Mouse (Mus musculus) intestine, postnatal 0 days (tissue): ENCODE measurements around the gene Cyp39a1. TPM values are rescaled to one million over a fixed set of nuclear protein-coding genes. Genes with fewer than 3 reads are reported as not detected.

Experiments used
- ATAC-seq: fragments of 200-750 bp; cut with Nextera tagmentation; 2 replicates; pipeline ENCODE4 v1.8.0; 2017; ENCODE audit warnings: mild to moderate bottlenecking, moderate TSS enrichment, moderate library complexity
- H3K27ac ChIP-seq: fragments of 300-500 bp; sonication (generic); 2 replicates; pipeline ENCODE4 v1.5.1; 2014; ENCODE audit warnings: mild to moderate bottlenecking, low read depth, low read length, moderate library complexity
- H3K27me3 ChIP-seq: fragments of 300-500 bp; sonication (generic); replicated peaks from 2 replicates; pipeline ENCODE4 v1.6.1; 2014; ENCODE audit warnings: low read length, mixed read lengths; ENCODE audit not compliant: control insufficient read depth, insufficient read depth
- H3K36me3 ChIP-seq: fragments of 300-500 bp; sonication (generic); 2 replicates; pipeline ENCODE4 v1.6.1; 2014; ENCODE audit warnings: mild to moderate bottlenecking, moderate library complexity; ENCODE audit not compliant: control insufficient read depth, insufficient read depth
- H3K4me1 ChIP-seq: fragments of 300-500 bp; sonication (generic); replicated peaks from 2 replicates; pipeline ENCODE4 v1.6.1; 2014; ENCODE audit warnings: antibody characterized with exemption, low read length, mixed read lengths; ENCODE audit not compliant: control insufficient read depth, insufficient read depth
- H3K4me2 ChIP-seq: fragments of 300-500 bp; sonication (generic); replicated peaks from 2 replicates; pipeline ENCODE4 v1.6.1; 2014; ENCODE audit warnings: low read depth, mild to moderate bottlenecking, moderate library complexity
- H3K4me3 ChIP-seq: fragments of 300-500 bp; sonication (generic); 2 replicates; pipeline ENCODE4 v1.5.1; 2014; ENCODE audit warnings: low read depth, low read length
- H3K9ac ChIP-seq: fragments of 300-500 bp; sonication (generic); 2 replicates; pipeline ENCODE4 v1.6.1; 2014; ENCODE audit warnings: mild to moderate bottlenecking, low read depth, low read length
- H3K9me3 ChIP-seq: fragments of 300-500 bp; sonication (generic); 2 replicates; pipeline ENCODE4 v1.6.1; 2016; ENCODE audit warnings: mixed run types; ENCODE audit not compliant: control insufficient read depth
- CTCF ChIP-seq: sonication (generic); IDR thresholded peaks from 2 replicates; pipeline ENCODE4 v1.5.1; 2016; ENCODE audit warnings: low read depth, mild to moderate bottlenecking, control low read depth, antibody characterized with exemption, moderate library complexity
- WGBS: fragments of 180-500 bp; shearing (Covaris S2); extraction: QIAGEN DNeasy Blood & Tissue Kit; methylation state at CpG from one replicate; pipeline ENCODE4 v1.1.7; 2014; 5-methylcytosine and 5-hydroxymethylcytosine counted together
- polyA plus RNA-seq: library from polyadenylated mRNA; unstranded; fragments of >200 nt; fragmentation: Nextera tagmentation; extraction: Ambion mirVana; gene quantifications from 2 replicates; pipeline ENCODE4 v1.2.1, GENCODE M21; 2015

The Cyp39a1 gene
- polyA plus RNA-seq, 1 experiment from 2014 or later, result 6.8 TPM

DNA sequence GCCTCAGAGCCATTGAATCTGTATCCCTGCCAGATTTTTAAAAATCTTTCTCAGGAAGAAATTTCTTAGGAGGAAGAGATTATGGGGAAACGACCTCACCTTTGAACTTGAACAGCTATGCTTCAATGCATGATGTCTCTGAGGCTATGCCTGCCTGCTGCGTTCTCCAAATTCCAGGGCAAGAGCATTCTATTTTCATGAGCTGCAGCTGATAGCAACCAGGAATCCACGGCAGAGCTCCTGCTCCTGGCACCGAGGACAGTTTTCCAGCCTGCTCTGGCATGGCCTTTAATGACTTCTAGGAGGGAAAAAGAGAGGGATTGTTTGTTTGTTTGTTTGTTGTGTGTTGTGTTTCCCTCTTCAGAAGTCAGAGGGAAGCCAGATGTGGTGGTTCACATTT, 77.2 kb downstream of the Cyp39a1 start:
- H3K27me3 ChIP-seq, result no peaks in the 10 kb centered on the region
- no peaks in the 10 kb centered on the region for H3K4me1 ChIP-seq
- H3K9ac ChIP-seq, result no peak overlapping the region
- 0 out of 2 replicates have a peak, but pooled peaks cover 3% of the 10 kb centered on the region for H3K9me3 ChIP-seq
- no peak overlapping the region for H3K4me2 ChIP-seq
- H3K27ac ChIP-seq, result no peak overlapping the region
- no peak for TF ChIP-seq CTCF
- WGBS, result 45% methylated on average over 4 of the region's 4 CpGs
- no peak for ATAC-seq
- H3K36me3 ChIP-seq, result no peaks in the 10 kb centered on the region
- no peak overlapping the region for H3K4me3 ChIP-seq

DNA sequence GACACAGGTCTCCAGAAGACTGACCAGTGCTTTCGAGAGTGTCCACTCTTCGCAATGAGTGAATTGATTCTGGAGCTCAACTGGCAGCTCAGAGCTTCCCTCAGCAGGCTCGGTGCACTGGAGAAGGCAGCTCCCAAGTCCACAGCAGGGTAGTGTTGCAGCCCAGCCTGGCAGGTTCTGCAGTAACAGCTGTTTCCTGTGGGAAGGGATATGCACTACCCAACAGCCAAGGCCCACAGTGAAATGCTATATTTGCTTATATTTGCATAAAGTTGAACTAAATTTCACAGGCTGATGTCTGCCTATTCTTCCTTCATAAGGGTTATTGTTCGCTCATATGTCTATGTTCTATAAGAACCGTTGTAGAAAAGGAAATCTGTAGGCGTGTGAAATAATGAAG, 83.9 kb downstream of the Cyp39a1 start:
- H3K4me1 ChIP-seq, result no peaks in the 10 kb centered on the region
- H3K27me3 ChIP-seq, result no peaks in the 10 kb centered on the region
- no peak overlapping the region for H3K27ac ChIP-seq
- no peak overlapping the region for H3K4me3 ChIP-seq
- H3K9me3 ChIP-seq, result no peaks in the 10 kb centered on the region
- 90% methylated on average over 6 of the region's 6 CpGs for WGBS
- no peak for TF ChIP-seq CTCF
- ATAC-seq, result no peak
- no peak overlapping the region for H3K9ac ChIP-seq
- H3K4me2 ChIP-seq, result no peak overlapping the region
- no peaks in the 10 kb centered on the region for H3K36me3 ChIP-seq

DNA sequence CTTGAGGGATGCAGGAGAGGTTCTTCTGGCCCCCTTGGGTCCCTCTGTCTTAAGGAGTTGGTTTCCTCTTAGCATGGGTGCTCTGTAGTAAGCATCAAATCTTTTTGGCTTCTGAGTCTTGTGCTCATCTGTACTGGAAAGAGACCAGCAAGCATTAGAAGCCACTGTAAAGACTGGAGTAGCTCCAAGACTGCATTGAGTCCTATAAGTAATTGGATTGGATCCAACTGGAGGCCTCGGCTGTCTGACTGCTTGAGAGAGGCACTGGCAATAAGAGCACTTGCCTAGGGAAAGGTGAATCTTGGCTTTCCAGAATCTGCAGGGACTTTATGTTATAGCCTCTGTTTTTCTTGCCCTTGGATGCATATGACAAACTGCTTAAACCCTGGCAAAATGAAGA, 85.6 kb downstream of the Cyp39a1 start:
- TF ChIP-seq CTCF, result no peak
- Histone ChIP-seq H3K27ac (no peak overlapping the region), H3K4me3 (no peak overlapping the region), H3K36me3 (no peaks in the 10 kb centered on the region), H3K9ac (no peak overlapping the region), H3K27me3 (no peaks in the 10 kb centered on the region), H3K4me1 (no peaks in the 10 kb centered on the region), H3K9me3 (no peaks in the 10 kb centered on the region), H3K4me2 (no peak overlapping the region)
- WGBS, result 37% methylated on average over 1 of the region's 1 CpGs
- ATAC-seq, result no peak

DNA sequence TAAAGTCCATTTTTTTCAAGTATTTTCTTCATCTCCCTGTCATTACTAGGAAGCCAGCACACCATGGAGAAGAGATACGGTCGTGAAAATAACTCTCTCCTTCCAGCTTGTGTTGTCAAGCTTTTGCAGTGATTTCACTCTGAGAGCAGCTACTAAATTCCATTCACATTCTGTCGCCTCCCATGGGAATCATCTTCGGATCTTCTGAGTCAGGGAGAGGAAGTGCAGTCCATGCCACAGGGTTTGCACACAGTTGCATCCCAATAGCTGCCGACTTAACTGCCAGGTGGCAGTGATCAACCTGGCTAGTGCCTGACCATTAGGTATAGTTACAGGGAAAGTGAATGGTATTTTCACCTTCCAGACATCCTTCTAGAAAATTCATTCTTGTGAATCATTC, 87.5 kb downstream of the Cyp39a1 start:
- WGBS, result 70% methylated on average over 5 of the region's 5 CpGs

DNA sequence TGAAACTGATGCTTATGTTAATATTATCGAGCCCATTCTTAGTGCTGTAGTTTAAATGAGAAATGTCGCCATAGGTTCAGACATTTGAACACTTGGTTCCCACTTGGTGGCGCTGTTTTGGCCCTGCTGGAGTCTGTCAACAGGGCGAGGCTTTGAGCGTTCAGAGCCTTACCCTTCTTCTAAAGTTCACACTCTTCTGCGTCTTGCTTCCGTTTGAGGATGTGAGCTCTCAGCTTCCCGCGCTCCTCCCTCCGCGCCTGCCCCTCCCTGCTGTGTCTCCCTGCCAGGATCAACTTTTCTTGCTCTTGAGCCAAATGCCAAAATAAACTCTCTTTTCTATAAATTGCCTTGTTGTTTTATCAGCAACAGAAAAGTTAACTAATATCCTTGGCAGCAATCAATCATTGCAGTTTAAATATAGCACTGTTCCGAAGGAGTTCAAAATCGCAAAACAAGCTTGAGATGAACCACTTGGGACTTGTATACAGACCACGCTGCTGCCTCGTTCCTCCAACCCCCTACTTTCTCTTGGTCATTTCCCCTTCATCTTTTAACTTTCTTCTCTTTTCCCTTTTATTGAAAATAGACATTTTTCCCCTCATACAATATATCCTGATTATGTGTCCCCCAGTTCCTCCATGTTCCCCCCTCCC, 91.5 kb downstream of the Cyp39a1 start:
- H3K27ac ChIP-seq, result no peak overlapping the region

More for the DNA sequence above, 87.5 kb downstream of the Cyp39a1 start:
- Histone ChIP-seq H3K9me3 (no peaks in the 10 kb centered on the region), H3K4me3 (no peak overlapping the region), H3K4me1 (no peaks in the 10 kb centered on the region), H3K9ac (no peak overlapping the region), H3K4me2 (no peak overlapping the region), H3K27ac (no peak overlapping the region), H3K27me3 (no peaks in the 10 kb centered on the region), H3K36me3 (no peaks in the 10 kb centered on the region)
- ATAC-seq, result no peak
- no peak for TF ChIP-seq CTCF

DNA sequence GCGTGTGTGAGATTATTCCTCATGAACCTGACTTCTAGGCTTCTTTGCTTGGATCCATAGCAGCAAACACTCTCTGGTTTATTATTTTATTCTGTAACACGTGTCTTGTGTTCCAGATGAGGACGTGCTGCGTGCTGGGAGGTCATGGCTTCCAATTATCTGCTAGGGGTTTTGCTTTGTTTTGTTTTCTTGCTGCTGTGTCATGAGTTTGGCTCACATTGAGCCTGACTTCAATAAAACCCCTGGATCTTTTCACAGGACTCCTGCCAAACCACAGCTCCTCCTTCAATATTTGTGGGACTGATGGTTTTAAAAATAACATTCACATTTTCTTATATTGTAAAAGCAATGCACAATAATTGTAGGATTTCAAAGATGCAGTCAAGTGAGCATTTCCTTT, 117.3 kb downstream of the Cyp39a1 start:
- no peaks in the 10 kb centered on the region for H3K27me3 ChIP-seq

More for the DNA sequence above, 91.5 kb downstream of the Cyp39a1 start:
- Histone ChIP-seq H3K9me3 (no peaks in the 10 kb centered on the region), H3K9ac (no peak overlapping the region), H3K36me3 (no peaks in the 10 kb centered on the region), H3K4me1 (no peaks in the 10 kb centered on the region), H3K4me3 (no peak overlapping the region), H3K27me3 (no peaks in the 10 kb centered on the region), H3K4me2 (no peak overlapping the region)
- ATAC-seq, result no peak
- peak; percentile 61 for TF ChIP-seq CTCF
- WGBS, result 34% methylated on average over 15 of the region's 15 CpGs

DNA sequence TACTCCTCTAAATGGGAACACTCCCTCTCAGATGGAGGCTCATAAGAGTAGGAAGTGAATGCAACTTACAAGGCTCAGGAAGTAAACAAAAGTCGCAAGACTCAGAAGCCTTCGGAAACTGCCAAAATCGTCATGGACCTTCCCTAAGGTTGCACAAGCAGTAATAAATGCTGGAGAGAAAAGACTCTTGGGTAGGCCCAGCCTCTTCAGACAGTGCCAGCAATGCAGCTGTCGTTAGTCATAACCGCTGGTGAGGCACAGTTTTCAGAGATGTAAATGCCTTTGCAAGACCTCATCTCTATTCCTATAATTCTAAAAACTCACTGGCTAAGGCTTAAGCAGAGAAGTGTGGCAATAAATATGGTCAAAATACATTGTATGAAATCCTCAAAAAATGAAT, 121.0 kb downstream of the Cyp39a1 start:
- Histone ChIP-seq H3K4me2 (no peak overlapping the region), H3K4me3 (no peak overlapping the region), H3K9ac (no peak overlapping the region), H3K4me1 (no peaks in the 10 kb centered on the region), H3K27me3 (no peaks in the 10 kb centered on the region), H3K9me3 (no peaks in the 10 kb centered on the region), H3K27ac (no peak overlapping the region), H3K36me3 (no peaks in the 10 kb centered on the region)
- WGBS, result 85% methylated on average over 5 of the region's 5 CpGs
- TF ChIP-seq CTCF, result no peak
- ATAC-seq, result no peak

More for the DNA sequence above, 117.3 kb downstream of the Cyp39a1 start:
- H3K4me3 ChIP-seq, result no peak overlapping the region
- H3K9ac ChIP-seq, result no peak overlapping the region
- no peaks in the 10 kb centered on the region for H3K36me3 ChIP-seq
- no peak for TF ChIP-seq CTCF
- no peak overlapping the region for H3K27ac ChIP-seq
- WGBS, result 70% methylated on average over 4 of the region's 4 CpGs
- no peak overlapping the region for H3K4me2 ChIP-seq
- ATAC-seq, result no peak
- H3K9me3 ChIP-seq, result 0 out of 2 replicates have a peak, but pooled peaks cover 3% of the 10 kb centered on the region
- H3K4me1 ChIP-seq, result no peaks in the 10 kb centered on the region
